Mouse (Mus musculus) midbrain, embryonic 11.5 days (tissue): Measurements from ENCODE around the gene Btn1a1. TPM values are rescaled to one million over a fixed set of nuclear protein-coding genes. Genes with fewer than 3 reads are reported as not detected.

Experiments
- ATAC-seq: fragments of 200-750 bp; cut with Nextera tagmentation; 2 replicates; pipeline ENCODE4 v1.8.0; 2017; ENCODE audit warnings: moderate TSS enrichment, moderate library complexity; ENCODE audit not compliant: low FRiP score
- DNase-seq: peaks from one replicate; pipeline ENCODE4 v3.0.0; 2015; ENCODE audit warnings: low spot score; ENCODE audit errors: missing footprints
- H3K27ac ChIP-seq: fragments of 300-500 bp; sonication (generic); 2 replicates; pipeline ENCODE4 v1.5.1; 2014; ENCODE audit warnings: low read depth, low read length
- H3K27me3 ChIP-seq: fragments of 300-500 bp; sonication (generic); 2 replicates; pipeline ENCODE4 v1.6.1; 2014; ENCODE audit warnings: mild to moderate bottlenecking, low read length, moderate library complexity, mixed read lengths; ENCODE audit not compliant: control insufficient read depth, insufficient read depth
- H3K36me3 ChIP-seq: fragments of 300-500 bp; sonication (generic); 2 replicates; pipeline ENCODE4 v1.6.1; 2014; ENCODE audit warnings: mild to moderate bottlenecking, low read length, moderate library complexity, mixed read lengths; ENCODE audit not compliant: control insufficient read depth, insufficient read depth
- H3K4me1 ChIP-seq: fragments of 300-500 bp; sonication (generic); 2 replicates; pipeline ENCODE4 v1.6.1; 2014; ENCODE audit warnings: low read length; ENCODE audit not compliant: control insufficient read depth, insufficient read depth
- H3K4me2 ChIP-seq: fragments of 300-500 bp; sonication (generic); 2 replicates; pipeline ENCODE4 v1.6.1; 2014; ENCODE audit warnings: mild to moderate bottlenecking, moderate library complexity
- H3K4me3 ChIP-seq: fragments of 300-500 bp; sonication (generic); 2 replicates; pipeline ENCODE4 v1.5.1; 2014; ENCODE audit warnings: low read depth, low read length
- H3K9ac ChIP-seq: fragments of 300-500 bp; sonication (generic); 2 replicates; pipeline ENCODE4 v1.6.1; 2014; ENCODE audit warnings: low read length
- H3K9me3 ChIP-seq: fragments of 300-500 bp; sonication (generic); 2 replicates; pipeline ENCODE4 v1.6.1; 2016; ENCODE audit warnings: low read length; ENCODE audit not compliant: control insufficient read depth
- WGBS: fragments of 180-500 bp; shearing (Covaris S2); extraction: QIAGEN DNeasy Blood & Tissue Kit; methylation state at CpG from one replicate; pipeline ENCODE4 v1.1.7; 2014; 5-methylcytosine and 5-hydroxymethylcytosine counted together
- polyA plus RNA-seq: library from polyadenylated mRNA; unstranded; fragments of >200 nt; fragmentation: Nextera tagmentation; extraction: Ambion mirVana; gene quantifications from 2 replicates; pipeline ENCODE4 v1.2.1, GENCODE M21; 2014

Btn1a1 gene
- polyA plus RNA-seq, 1 experiment from 2014 or later = not detected

DNA sequence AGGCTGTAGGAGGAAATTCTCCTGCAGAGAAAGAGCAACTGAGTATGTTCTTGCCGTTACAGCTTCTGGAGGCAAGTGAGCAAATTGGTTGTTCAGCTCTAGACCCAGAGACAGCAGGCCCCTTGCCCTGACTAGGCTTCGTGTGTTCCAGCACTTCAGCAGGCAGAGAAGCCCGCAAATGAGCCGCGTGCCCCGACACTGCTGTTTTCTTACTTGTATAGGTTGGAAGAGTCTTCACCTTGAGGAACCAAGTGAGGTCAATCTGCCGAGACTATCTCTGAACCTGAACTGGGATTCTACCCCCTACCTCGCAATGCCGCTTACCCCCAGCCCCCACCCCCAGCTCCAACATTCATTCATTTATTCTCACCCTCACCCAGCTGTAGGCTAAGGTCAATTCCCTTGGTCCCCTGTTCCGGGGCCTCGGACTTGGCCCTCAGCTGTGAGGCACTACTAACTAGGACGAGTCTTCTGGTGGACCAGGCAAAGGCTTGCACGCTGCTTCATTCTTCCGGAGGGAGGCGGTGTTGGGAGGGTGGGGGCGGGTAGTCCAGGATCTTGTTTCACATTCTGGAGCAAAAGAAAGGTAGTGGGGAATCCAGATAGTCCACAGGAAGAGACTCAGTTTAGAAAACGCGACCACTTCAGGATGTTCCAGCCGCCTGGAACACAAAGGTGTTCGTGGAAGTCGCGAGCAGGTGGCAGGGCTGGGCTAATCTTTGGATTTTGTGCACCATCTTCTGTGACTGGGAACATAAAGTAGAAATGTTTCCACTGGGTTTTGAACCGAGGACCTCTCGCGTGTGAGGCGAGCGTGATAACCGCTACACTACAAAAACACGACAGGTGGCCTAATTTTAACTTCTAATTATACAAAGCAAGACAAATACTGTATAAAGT is 54.1 kb downstream of the Btn1a1 start:
- H3K36me3 ChIP-seq = no peaks in the 10 kb centered on the region
- ATAC-seq = peak; percentile 35; the same call in 1 of the 2 replicates
- no peak overlapping the region for H3K27ac ChIP-seq
- H3K9ac ChIP-seq = no peak overlapping the region
- peak overlapping the region; percentile 35 for H3K4me3 ChIP-seq
- H3K27me3 ChIP-seq = no peaks in the 10 kb centered on the region
- no peaks in the 10 kb centered on the region for H3K4me1 ChIP-seq
- peak overlapping the region; percentile 62 for H3K4me2 ChIP-seq
- peak; percentile 94 for DNase-seq
- no peaks in the 10 kb centered on the region for H3K9me3 ChIP-seq
- 2% methylated on average over 29 of the region's 29 CpGs for WGBS

DNA sequence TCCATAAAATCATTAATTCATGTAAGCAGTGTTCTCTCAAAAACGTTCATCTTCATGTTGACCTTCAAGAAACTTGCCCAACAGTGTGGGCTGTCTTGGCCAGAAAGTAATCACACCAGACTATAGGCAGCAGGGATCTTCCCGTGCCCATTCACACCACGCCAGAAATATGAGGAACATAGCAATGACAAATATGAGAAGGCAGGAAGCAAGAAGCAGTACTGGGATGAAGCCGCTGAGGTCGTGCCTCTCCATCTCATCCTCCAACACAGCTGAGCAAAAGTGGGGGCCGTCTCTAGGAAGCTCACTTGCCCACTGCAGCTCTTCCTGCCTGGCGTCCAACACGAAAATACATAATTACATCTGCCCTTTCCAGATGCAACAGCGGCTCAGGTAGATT is 55.1 kb downstream of the Btn1a1 start:
- Histone ChIP-seq H3K9me3 (no peaks in the 10 kb centered on the region), H3K4me3 (no peak overlapping the region), H3K4me1 (no peaks in the 10 kb centered on the region), H3K36me3 (no peaks in the 10 kb centered on the region), H3K4me2 (no peak overlapping the region), H3K9ac (no peak overlapping the region), H3K27me3 (no peaks in the 10 kb centered on the region), H3K27ac (no peak overlapping the region)
- DNase-seq (peak; percentile 73), ATAC-seq (no peak)
- 71% methylated on average over 9 of the region's 9 CpGs for WGBS

Other genes starting within 250 kb of the Btn1a1 start
- gene Vmn1r222, start 230.0 kb downstream of the Btn1a1 start, polyA plus RNA-seq = not detected in 2 replicates
- not detected in 2 replicates for gene Vmn1r223, start 218.8 kb downstream of the Btn1a1 start, polyA plus RNA-seq
- 69.4 and 77.9 TPM in 2 replicates for gene Zfp322a, start 96.7 kb downstream of the Btn1a1 start, polyA plus RNA-seq
- 14.0 and 14.9 TPM in 2 replicates for gene Abt1, start 42.0 kb downstream of the Btn1a1 start, polyA plus RNA-seq
- 0.28 and 0.34 TPM in 2 replicates for gene Btn2a2, start 23.0 kb upstream of the Btn1a1 start, polyA plus RNA-seq
- 3.3 and 3.6 TPM in 2 replicates for gene Hist1h4h, start 65.1 kb upstream of the Btn1a1 start, polyA plus RNA-seq
- 6.4 and 9.1 TPM in 2 replicates for gene Hist1h2af, start 68.0 kb upstream of the Btn1a1 start, polyA plus RNA-seq
- 4.0 and 4.8 TPM in 2 replicates for gene Hist1h3g, start 69.5 kb upstream of the Btn1a1 start, polyA plus RNA-seq
- gene Hist1h2bh, start 77.5 kb upstream of the Btn1a1 start, polyA plus RNA-seq = 0.44 and 0.87 TPM in 2 replicates
- gene Hist1h3f, start 78.2 kb upstream of the Btn1a1 start, polyA plus RNA-seq = 1.2 and 1.3 TPM in 2 replicates
- gene Hist1h4f, start 85.7 kb upstream of the Btn1a1 start, polyA plus RNA-seq = 0.53 and 0.77 TPM in 2 replicates
- gene Hist1h1d, start 87.4 kb upstream of the Btn1a1 start, polyA plus RNA-seq = 0.59 and 0.61 TPM in 2 replicates
- gene Hist1h3e, start 96.5 kb upstream of the Btn1a1 start, polyA plus RNA-seq = 7.2 and 7.4 TPM in 2 replicates
- 69.8 and 76.3 TPM in 2 replicates for gene Hist1h2ae, start 105.3 kb upstream of the Btn1a1 start, polyA plus RNA-seq
- 3.9 and 6.2 TPM in 2 replicates for gene Hist1h2bg, start 105.5 kb upstream of the Btn1a1 start, polyA plus RNA-seq
- gene Hist1h2bf, start 108.3 kb upstream of the Btn1a1 start, polyA plus RNA-seq = 2.6 and 4.9 TPM in 2 replicates
- gene Hist1h2ad, start 108.5 kb upstream of the Btn1a1 start, polyA plus RNA-seq = 1.9 and 2.2 TPM in 2 replicates
- 7.4 and 9.8 TPM in 2 replicates for gene Hist1h3d, start 109.9 kb upstream of the Btn1a1 start, polyA plus RNA-seq
- 99.4 and 124 TPM in 2 replicates for gene Hist1h4d, start 115.7 kb upstream of the Btn1a1 start, polyA plus RNA-seq
- gene Hist1h2be, start 155.2 kb upstream of the Btn1a1 start, polyA plus RNA-seq = 1.6 and 1.7 TPM in 2 replicates
- gene Hist1h1e, start 156.7 kb upstream of the Btn1a1 start, polyA plus RNA-seq = 24.8 and 28.9 TPM in 2 replicates
- 0.83 and 1.1 TPM in 2 replicates for gene Hist1h2ac, start 218.0 kb upstream of the Btn1a1 start, polyA plus RNA-seq
- gene Hist1h2bc, start 218.3 kb upstream of the Btn1a1 start, polyA plus RNA-seq = 25.3 and 25.7 TPM in 2 replicates
- gene Hist1h1t, start 229.9 kb upstream of the Btn1a1 start, polyA plus RNA-seq = not detected in 2 replicates
- 5.3 and 6.4 TPM in 2 replicates for gene Hist1h4c, start 232.6 kb upstream of the Btn1a1 start, polyA plus RNA-seq
- gene Hfe, start 245.0 kb upstream of the Btn1a1 start, polyA plus RNA-seq = 2.7 and 3.3 TPM in 2 replicates